Mouse (Mus musculus) liver, adult 2 months (tissue): ENCODE data around the gene Panx3.

Experiments used
- CTCF ChIP-seq: fragments of 200-500 bp; IDR thresholded peaks from 2 replicates; pipeline ENCODE4 v1.5.1; 2011; ENCODE audit warnings: low read depth, low read length, control low read depth
- POLR2A ChIP-seq: fragments of 200-500 bp; IDR thresholded peaks from 2 replicates; pipeline ENCODE4 v1.6.1; 2011; ENCODE audit warnings: low read length, control low read depth; ENCODE audit not compliant: insufficient read depth; ENCODE audit errors: extremely low read depth

GRCm38 (mm10) chr9:37632305-37632704, 36.7 kb downstream of the Panx3 start:
- TF ChIP-seq CTCF: no peak
- no peak for TF ChIP-seq POLR2A
